Mouse (Mus musculus) frontal cortex, adult (tissue): Measurements from ENCODE around the gene Klhl36.
A peak's percentile ranks its signal among the peaks of the same experiment; 100 is the strongest.
"Not testable (repeated sequence)": the region's sequence is repeated elsewhere in the genome, so short reads cannot be mapped to it uniquely, and the experiment has no call there.

Experiments used
- ATAC-seq: cut with Nextera tagmentation; 2 replicates; pipeline ENCODE4 v1.9.2; 2017; ENCODE audit warnings: mild to moderate bottlenecking, moderate library complexity, mixed read lengths; ENCODE audit not compliant: low TSS enrichment

Klhl36 gene

GRCm38 (mm10) chr8:119835270-119835669 lies 26.8 kb upstream of the Klhl36 start:
- no peak for ATAC-seq

DNA sequence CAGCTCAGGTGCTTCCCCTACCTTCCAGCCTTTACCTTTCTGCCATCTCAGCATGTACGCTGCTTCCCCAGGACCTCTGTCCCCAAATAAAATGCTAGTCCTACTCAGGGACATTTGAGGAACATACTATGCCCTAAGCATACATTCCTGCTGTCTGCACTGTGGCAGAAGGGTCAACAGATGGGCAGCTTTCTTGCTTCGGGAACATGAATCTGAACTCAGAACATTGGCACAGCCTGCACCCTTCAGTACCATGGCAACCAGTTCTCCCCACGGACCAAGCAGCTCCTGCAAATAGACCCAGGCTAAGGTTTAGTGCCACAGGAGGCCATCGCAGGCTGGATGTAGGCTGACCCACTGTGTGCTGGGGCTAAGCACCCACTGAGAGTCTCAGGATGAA lies 25.2 kb upstream of the Klhl36 start:
- no peak for ATAC-seq

DNA sequence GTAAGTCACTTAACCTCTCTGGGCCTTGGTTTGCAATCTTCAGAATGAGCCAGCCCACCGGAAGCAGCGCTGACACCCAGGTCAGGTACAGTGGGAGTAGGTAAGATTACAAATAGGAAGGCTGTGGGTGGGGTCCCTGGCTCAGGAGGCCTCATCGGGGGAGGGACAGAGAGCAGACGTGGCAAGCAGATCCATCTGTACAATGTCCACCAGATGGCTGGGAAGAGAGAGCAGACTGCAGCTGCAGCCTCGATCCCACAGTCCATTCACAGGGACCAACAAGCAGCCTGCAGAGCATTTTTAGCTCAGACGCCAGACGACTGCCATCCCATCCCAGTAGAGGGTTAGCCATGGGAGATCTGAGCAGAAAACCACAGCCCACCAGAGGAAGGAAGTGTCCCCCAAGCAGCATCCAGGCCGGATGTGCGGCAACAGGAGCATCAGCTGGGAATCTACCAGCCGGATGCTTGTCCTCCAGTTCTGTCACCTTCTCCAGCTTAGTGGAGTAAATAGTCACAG lies 24.5 kb upstream of the Klhl36 start:
- ATAC-seq: peak; percentile 35; the same call in 1 of the 2 replicates

- no peak for ATAC-seq
Observed at GRCm38 (mm10) chr8:119838100-119838982, 23.7 kb upstream of the Klhl36 start.

DNA sequence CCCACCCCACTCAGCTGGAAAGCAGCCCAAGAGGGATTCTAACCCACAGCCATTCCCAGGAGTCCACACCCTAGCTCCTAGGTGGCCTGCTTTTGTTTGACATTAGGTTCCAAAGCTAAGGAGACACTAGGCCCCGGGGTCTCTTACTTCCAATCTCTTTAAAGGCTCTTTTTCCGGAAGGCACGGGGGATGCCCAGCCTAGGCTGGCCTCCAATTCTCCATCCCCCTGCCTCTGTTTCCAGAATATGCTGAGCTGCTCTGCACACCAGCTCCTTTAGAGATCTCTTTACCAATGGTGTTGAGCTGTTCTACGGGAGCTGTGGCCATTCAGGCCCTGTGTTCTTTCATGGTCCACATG lies 23.1 kb upstream of the Klhl36 start:
- no peak for ATAC-seq

- no peak for ATAC-seq
Observed at GRCm38 (mm10) chr8:119839419-119840021, 22.5 kb upstream of the Klhl36 start.

DNA sequence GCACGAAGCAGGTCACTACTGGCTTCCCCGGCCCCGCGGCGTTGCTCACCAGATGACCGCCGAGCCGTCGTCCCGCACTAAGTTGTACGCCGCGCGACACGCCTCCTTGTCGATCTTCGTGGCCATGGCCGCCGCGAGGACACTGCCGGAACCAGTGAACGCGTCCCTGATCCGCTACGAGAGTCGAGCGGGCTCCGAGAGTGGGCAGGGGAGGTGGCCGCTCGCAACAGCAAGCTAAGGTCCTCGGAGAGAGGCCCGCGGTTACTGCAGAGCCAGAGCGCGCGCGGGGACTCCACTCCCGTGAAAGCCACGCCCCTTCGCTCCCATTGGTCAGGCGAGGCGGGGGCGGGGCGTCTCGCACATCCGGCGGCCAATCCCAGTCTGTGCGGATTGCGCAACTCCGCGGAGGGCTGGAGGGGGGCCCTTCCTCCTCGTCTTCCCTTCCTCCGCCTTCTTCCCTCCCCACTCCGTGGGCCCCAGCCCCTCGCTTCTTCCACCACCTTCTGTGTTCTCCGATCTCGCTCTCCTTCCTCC lies 21.7 kb upstream of the Klhl36 start, which contains the start of gene Cotl1:
Cotl1 (minus strand) TSS at position 270 of the 534 bp plus-strand sequence.
- ATAC-seq: peak; percentile 83

GRCm38 (mm10) chr8:119840905-119841411 lies 21.1 kb upstream of the Klhl36 start:
- no peak; the same call in 1 of the 2 replicates for ATAC-seq

GRCm38 (mm10) chr8:119843444-119843843 lies 18.6 kb upstream of the Klhl36 start:
- peak; percentile 25; the same call in 1 of the 2 replicates for ATAC-seq

DNA sequence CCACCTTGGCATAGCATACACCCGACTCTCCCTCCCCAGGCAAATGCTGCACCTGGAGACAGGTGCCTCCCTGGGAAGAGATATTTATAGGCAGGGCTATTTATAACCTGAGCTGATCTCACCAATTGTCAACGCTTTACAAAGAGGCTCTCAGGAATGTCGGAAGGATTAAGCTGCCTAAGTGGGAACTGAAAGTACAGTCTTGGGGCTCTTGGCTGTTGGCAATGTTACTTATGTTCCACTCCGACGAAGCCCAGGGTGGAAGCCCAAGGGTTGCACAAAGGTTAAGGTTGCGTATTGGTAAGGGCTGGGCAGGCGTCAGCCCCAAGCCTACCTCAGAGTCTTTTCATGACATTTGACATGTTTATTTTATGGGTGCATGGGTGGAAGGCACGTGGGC lies 17.5 kb upstream of the Klhl36 start:
- no peak for ATAC-seq

GRCm38 (mm10) chr8:119845741-119846140 lies 16.3 kb upstream of the Klhl36 start:
- ATAC-seq: not testable (repeated sequence)

- no peak for ATAC-seq
Observed at GRCm38 (mm10) chr8:119847232-119847922, 14.7 kb upstream of the Klhl36 start.

DNA sequence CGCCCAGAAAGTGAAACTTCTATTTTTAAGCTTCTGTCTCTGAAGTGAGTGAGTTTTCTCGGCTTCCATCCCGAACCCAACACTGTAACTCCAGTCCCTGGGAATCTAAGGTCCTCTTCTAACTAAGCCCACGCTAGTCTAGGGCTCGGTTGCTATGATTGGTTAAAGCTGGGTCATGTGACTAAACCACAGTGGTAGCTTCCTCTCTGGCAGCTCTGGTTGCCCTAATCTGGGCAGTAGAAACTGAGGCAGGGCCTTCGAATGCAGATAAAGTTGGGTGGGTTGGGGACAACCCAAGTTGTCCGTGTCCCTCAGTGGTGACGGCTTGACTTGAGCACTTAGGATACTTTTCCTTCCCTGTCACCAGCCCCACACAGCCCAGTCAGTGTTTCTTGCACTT lies 8.5 kb upstream of the Klhl36 start:
- no peak for ATAC-seq

DNA sequence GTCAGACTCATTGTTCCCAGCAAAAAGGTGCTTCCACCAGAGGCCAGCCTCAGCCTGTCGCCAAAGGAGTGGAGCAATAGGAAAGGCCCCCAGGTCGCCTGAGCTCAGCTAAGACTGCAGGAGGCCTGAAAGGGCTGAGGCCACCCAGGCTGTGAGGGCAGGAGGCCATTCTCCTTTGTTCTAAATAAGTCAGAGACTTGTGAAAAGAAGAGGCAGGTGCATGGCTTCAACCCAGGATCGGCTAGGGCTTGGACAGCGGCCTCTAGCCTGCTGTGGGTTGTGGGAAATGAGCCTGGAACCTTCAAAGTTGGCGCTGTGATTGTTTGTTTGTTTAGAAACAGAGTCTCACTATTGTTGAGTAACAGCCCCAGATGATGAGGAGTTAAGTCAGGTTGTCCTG lies 8.0 kb upstream of the Klhl36 start:
- ATAC-seq: no peak

DNA sequence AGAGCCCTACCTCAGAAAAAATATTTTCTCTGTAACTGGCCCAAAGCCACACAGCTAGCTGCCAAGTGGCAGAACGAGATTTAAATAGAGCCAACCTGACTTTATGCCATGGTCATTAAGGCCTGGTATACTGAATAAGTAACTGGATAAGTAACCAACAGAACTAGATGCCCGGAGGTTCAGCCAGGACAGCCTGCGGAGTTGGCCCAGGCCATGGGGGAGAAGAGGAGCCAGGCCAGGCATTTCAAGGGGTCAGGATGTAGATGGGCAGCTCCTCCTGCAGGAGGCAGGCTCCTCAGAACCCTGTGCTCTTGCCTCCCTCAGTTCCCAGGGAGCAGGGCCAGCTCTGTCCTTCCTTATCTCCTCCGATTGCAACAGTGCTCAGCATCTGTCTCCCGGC lies 6.4 kb upstream of the Klhl36 start:
- no peak for ATAC-seq

GRCm38 (mm10) chr8:119857767-119858166 lies 4.3 kb upstream of the Klhl36 start:
- no peak for ATAC-seq

- ATAC-seq: peak; percentile 51
Observed at GRCm38 (mm10) chr8:119862390-119862734, 296 bp downstream of the Klhl36 start.

GRCm38 (mm10) chr8:119862749-119863148 lies 683 bp downstream of the Klhl36 start:
- ATAC-seq: peak; percentile 32; the same call in 1 of the 2 replicates

DNA sequence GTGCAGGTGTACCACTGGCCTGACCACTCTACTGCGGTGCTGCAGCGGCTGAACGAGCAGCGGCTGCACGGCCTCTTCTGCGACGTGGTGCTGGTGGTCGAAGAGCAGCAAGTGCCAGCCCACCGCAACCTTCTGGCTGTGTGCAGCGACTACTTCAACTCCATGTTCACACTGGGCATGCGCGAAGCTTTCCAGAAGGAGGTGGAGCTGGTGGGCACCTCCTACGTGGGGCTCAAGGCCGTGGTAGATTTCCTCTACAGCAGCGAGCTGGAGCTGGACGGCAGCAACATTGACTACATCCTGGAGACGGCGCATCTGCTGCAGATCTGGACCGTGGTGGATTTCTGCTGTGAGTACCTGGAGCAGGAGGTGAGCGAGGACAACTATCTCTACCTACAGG lies 7.5 kb downstream of the Klhl36 start:
- no peak for ATAC-seq

DNA sequence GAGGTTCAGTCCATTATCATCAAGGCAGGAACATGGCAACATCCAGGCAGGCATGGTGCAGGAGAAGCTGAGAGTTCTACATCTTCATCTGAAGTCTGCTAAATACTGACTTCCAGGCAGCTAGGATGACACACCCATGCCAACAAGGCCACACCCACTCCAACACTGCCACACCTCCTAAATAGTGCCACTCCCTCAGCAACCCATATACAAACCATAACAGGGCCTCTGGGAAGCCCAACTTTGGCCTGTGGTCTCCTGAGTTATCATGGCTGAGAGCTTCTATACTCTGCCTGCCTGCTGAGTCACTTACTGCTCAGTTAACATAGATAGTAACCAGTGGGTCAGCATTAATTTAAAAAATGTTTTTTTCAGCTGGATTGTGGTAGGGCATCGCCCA lies 11.1 kb downstream of the Klhl36 start:
- no peak for ATAC-seq

GRCm38 (mm10) chr8:119881301-119881700 lies 19.2 kb downstream of the Klhl36 start:
- ATAC-seq: no peak

GRCm38 (mm10) chr8:119881917-119882316 lies 19.9 kb downstream of the Klhl36 start:
- no peak for ATAC-seq
